Mouse (Mus musculus) gonadal fat pad, adult 2 months (tissue): ENCODE measurements around the gene Ptov1. TPM values are rescaled to one million over a fixed set of nuclear protein-coding genes. Genes with fewer than 3 reads are reported as not detected.

ENCODE experiments used
- DNase-seq: peaks from one replicate; pipeline ENCODE4 v3.0.0-alpha.2; 2012; ENCODE audit warnings: low read depth
- polyA plus RNA-seq: library from polyadenylated mRNA; depleted of rRNA; stranded (reverse); fragments of >200 nt; gene quantifications from 2 replicates; pipeline ENCODE4 v1.2.3, GENCODE M21; 2012; rRNA removed

Ptov1 gene
- polyA plus RNA-seq, 1 experiment: 243 TPM

GRCm38 (mm10) chr7:44814952-44815553 lies 54.5 kb downstream of the Ptov1 start:
- DNase-seq: no peak

- DNase-seq: no peak
Measured at GRCm38 (mm10) chr7:44814423-44814822, 55.2 kb downstream of the Ptov1 start.

- no peak for DNase-seq
Measured at GRCm38 (mm10) chr7:44813985-44814384, 55.6 kb downstream of the Ptov1 start.

Other genes with a start within 250 kb of the Ptov1 start
- 5.7 and 6.2 TPM in 2 replicates for gene Myh14, start 198.9 kb downstream of the Ptov1 start, polyA plus RNA-seq
- gene Izumo2, start 161.0 kb downstream of the Ptov1 start, polyA plus RNA-seq: 0.28 and 0.67 TPM in 2 replicates
- gene Vrk3, start 121.4 kb downstream of the Ptov1 start, polyA plus RNA-seq: 40.0 and 40.6 TPM in 2 replicates
- gene Zfp473, start 118.7 kb downstream of the Ptov1 start, polyA plus RNA-seq: 0.12 and 0.14 TPM in 2 replicates
- gene Nup62, start 53.7 kb downstream of the Ptov1 start, polyA plus RNA-seq: 36.7 and 40.5 TPM in 2 replicates
- 2.1 and 2.7 TPM in 2 replicates for gene Il4i1, start 53.4 kb downstream of the Ptov1 start, polyA plus RNA-seq
- 139 and 143 TPM in 2 replicates for gene Atf5, start 53.1 kb downstream of the Ptov1 start, polyA plus RNA-seq
- 72.9 and 107 TPM in 2 replicates for gene Akt1s1, start 20.8 kb downstream of the Ptov1 start, polyA plus RNA-seq
- 90.6 and 94.6 TPM in 2 replicates for gene Tbc1d17, start 20.7 kb downstream of the Ptov1 start, polyA plus RNA-seq
- 43.4 and 50.8 TPM in 2 replicates for gene Pnkp, start 12.6 kb downstream of the Ptov1 start, polyA plus RNA-seq
- 95.2 and 106 TPM in 2 replicates for gene Med25, start 22.9 kb upstream of the Ptov1 start, polyA plus RNA-seq
- 34.2 and 34.5 TPM in 2 replicates for gene Fuz, start 26.3 kb upstream of the Ptov1 start, polyA plus RNA-seq
- gene Ap2a1, start 59.7 kb upstream of the Ptov1 start, polyA plus RNA-seq: 88.2 and 99.1 TPM in 2 replicates
- gene Tsks, start 73.4 kb upstream of the Ptov1 start, polyA plus RNA-seq: 3.5 and 4.7 TPM in 2 replicates
- 17.1 and 17.9 TPM in 2 replicates for gene Cpt1c, start 105.1 kb upstream of the Ptov1 start, polyA plus RNA-seq
- gene Prmt1, start 116.8 kb upstream of the Ptov1 start, polyA plus RNA-seq: 211 and 218 TPM in 2 replicates
- 87.1 and 89.9 TPM in 2 replicates for gene Irf3, start 127.9 kb upstream of the Ptov1 start, polyA plus RNA-seq
- 20.3 and 22.0 TPM in 2 replicates for gene Bcl2l12, start 128.9 kb upstream of the Ptov1 start, polyA plus RNA-seq
- gene Scaf1, start 146.6 kb upstream of the Ptov1 start, polyA plus RNA-seq: 48.9 and 60.3 TPM in 2 replicates
- 221 and 291 TPM in 2 replicates for gene Rras, start 148.2 kb upstream of the Ptov1 start, polyA plus RNA-seq
- 5.7 and 10.5 TPM in 2 replicates for gene Prr12, start 183.1 kb upstream of the Ptov1 start, polyA plus RNA-seq
- 71.4 and 78.1 TPM in 2 replicates for gene Nosip, start 192.6 kb upstream of the Ptov1 start, polyA plus RNA-seq
- gene Prrg2, start 192.9 kb upstream of the Ptov1 start, polyA plus RNA-seq: 55.7 and 72.5 TPM in 2 replicates
- 112 and 116 TPM in 2 replicates for gene Rcn3, start 222.4 kb upstream of the Ptov1 start, polyA plus RNA-seq
- 152 and 158 TPM in 2 replicates for gene Fcgrt, start 234.1 kb upstream of the Ptov1 start, polyA plus RNA-seq